8 mouse cellular contexts compared by ENCODE assay signal in the genomic region with DNA sequence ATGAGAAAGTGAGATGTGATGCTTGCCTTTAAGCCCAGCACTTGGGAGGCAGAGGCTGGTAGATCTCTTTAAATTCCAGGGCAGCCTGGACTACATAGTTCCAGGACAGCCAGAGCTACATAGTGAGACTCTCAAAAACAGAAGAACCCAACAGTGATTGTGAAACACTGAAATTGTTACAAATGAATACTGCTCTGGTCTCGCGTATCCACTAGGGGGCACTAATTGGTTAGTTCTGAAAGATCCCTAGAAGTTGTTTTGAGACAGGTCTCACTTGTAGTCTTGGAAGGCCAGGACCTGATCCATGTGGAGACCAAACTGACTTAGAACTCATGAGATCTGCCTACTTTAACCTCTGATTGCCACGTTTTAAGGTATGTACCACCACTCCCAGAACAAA. TPM values are rescaled to one million over a fixed set of nuclear protein-coding genes. Genes with fewer than 3 reads are reported as not detected.
A peak's percentile ranks its signal among the peaks of the same experiment; 100 is the strongest.
DNase-seq lines count a peak whose midpoint lies in the region; ATAC-seq and TF ChIP-seq lines count a peak whose summit lies in the region.

No protein-coding gene starts in this region.

- peak overlapping the region; percentile 41; the same call in 1 of the 2 replicates for H3K27ac ChIP-seq in limb, embryonic 12.5 days
- H3K27ac ChIP-seq in midbrain, embryonic 15.5 days = peak overlapping the region; percentile 53; the same call in 1 of the 2 replicates
- H3K27ac ChIP-seq in stomach, embryonic 16.5 days (ENCODE audit: low read length) = no peak overlapping the region

- H3K9ac ChIP-seq in limb, embryonic 12.5 days (replicated peaks) = no peak overlapping the region
- no peak overlapping the region for H3K9ac ChIP-seq in midbrain, embryonic 15.5 days
- H3K9ac ChIP-seq in stomach, embryonic 16.5 days (ENCODE audit: low read length) = no peak overlapping the region

- H3K36me3 ChIP-seq in limb, embryonic 12.5 days = peaks cover 52% of the 10 kb centered on the region
- peaks cover 22% of the 10 kb centered on the region for H3K36me3 ChIP-seq in midbrain, embryonic 15.5 days (replicated peaks)
- H3K36me3 ChIP-seq in stomach, embryonic 16.5 days (ENCODE audit: control insufficient read depth, insufficient read depth, low read length) = peaks cover 17% of the 10 kb centered on the region

- no peak overlapping the region for H3K4me3 ChIP-seq in limb, embryonic 12.5 days (replicated peaks)
- H3K4me3 ChIP-seq in midbrain, embryonic 15.5 days = no peak overlapping the region
- no peak overlapping the region for H3K4me3 ChIP-seq in stomach, embryonic 16.5 days (replicated peaks; ENCODE audit: low read length)

- H3K27me3 ChIP-seq in Patski = no peaks in the 10 kb centered on the region
- no peaks in the 10 kb centered on the region for H3K27me3 ChIP-seq in limb, embryonic 12.5 days
- H3K27me3 ChIP-seq in midbrain, embryonic 15.5 days (replicated peaks) = no peaks in the 10 kb centered on the region
- H3K27me3 ChIP-seq in stomach, embryonic 16.5 days (ENCODE audit: control insufficient read depth, insufficient read depth, low read length) = no peaks in the 10 kb centered on the region

- DNase-seq in 416B (ENCODE audit: low read depth) (peak; percentile 88), Patski (ENCODE audit: low read depth, low spot score) (no peak)
- peak; percentile 94 for DNase-seq in embryo, embryonic 10.5 days (ENCODE audit: low spot score)
- DNase-seq in gastrocnemius, postnatal 10 days = peak; percentile 55
- DNase-seq in kidney, adult 8-10 months = peak; percentile 78 to 80

- CTCF ChIA-PET in Patski (lab: Charles Lee) = interaction anchor here (0.7 to 2.5 kb wide), 6 partner anchors 9 to 114 kb away, joined by 3 to 14 read pairs (median 4); a partner anchor contains a TSS

- peak; percentile 71 for TF ChIP-seq CTCF in Patski (IDR thresholded peaks at IDR 0.05)

- under 1% methylated on average over 3 of the region's 3 CpGs for WGBS in limb, embryonic 12.5 days
- WGBS in midbrain, embryonic 15.5 days = under 1% methylated on average over 3 of the region's 3 CpGs
- under 1% methylated on average over 3 of the region's 3 CpGs for WGBS in stomach, embryonic 16.5 days

- H3K9me3 ChIP-seq in limb, embryonic 12.5 days = no peaks in the 10 kb centered on the region
- no peaks in the 10 kb centered on the region for H3K9me3 ChIP-seq in midbrain, embryonic 15.5 days
- H3K9me3 ChIP-seq in stomach, embryonic 16.5 days (replicated peaks; ENCODE audit: control insufficient read depth, low read length) = no peaks in the 10 kb centered on the region

- in situ Hi-C loops in Patski (cut with MboI; ENCODE audit: low pct_unique_long_range_greater_than_20kb) = loop anchor here (5.0 kb wide), 3 partner anchors 37 to 182 kb away; a partner anchor contains a TSS

- H3K4me1 ChIP-seq in limb, embryonic 12.5 days (replicated peaks) = peaks cover 8% of the 10 kb centered on the region
- peaks cover 12% of the 10 kb centered on the region for H3K4me1 ChIP-seq in midbrain, embryonic 15.5 days
- H3K4me1 ChIP-seq in stomach, embryonic 16.5 days (ENCODE audit: control insufficient read depth, insufficient read depth, low read length) = peaks cover 3% of the 10 kb centered on the region; the same call in 1 of the 2 replicates

- ATAC-seq in Patski = peak; percentile 76
- ATAC-seq in limb, embryonic 12.5 days (ENCODE audit: insufficient number of reproducible peaks, insufficient read depth, low FRiP score, low TSS enrichment, low read depth) = no peak
- peak; percentile 71 for ATAC-seq in midbrain, embryonic 15.5 days (replicated peaks)
- ATAC-seq in stomach, embryonic 16.5 days (ENCODE audit: insufficient read depth, low FRiP score) = peak; percentile 61; the same call in 1 of the 2 replicates

- H3K4me2 ChIP-seq in limb, embryonic 12.5 days = no peak overlapping the region
- H3K4me2 ChIP-seq in midbrain, embryonic 15.5 days = no peak overlapping the region
- H3K4me2 ChIP-seq in stomach, embryonic 16.5 days (ENCODE audit: low read depth, low read length) = no peak overlapping the region

- POLR2A ChIA-PET in Patski (lab: Charles Lee) = no interaction called here

RNA-seq across cellular contexts. Expression of a gene that starts 8.1 kb away (rescaled TPM):
- polyA plus RNA-seq in Patski (2021) = 194 TPM
- total RNA-seq in gastrocnemius, postnatal 10 days (2021) = 10 to 100 TPM; 80.2 to 99.9 TPM
- polyA plus RNA-seq in limb, embryonic 12.5 days (2016; fragmentation: Nextera tagmentation; extraction: Ambion mirVana) = 183 and 200 TPM in 2 replicates
- 183 and 192 TPM in 2 replicates for polyA plus RNA-seq in midbrain, embryonic 15.5 days (2015; fragmentation: Nextera tagmentation; extraction: Ambion mirVana)
- 67.8 and 78.6 TPM in 2 replicates for polyA plus RNA-seq in stomach, embryonic 16.5 days (2015; fragmentation: Nextera tagmentation; extraction: Ambion mirVana)

RNA-seq across cellular contexts. Expression of a gene that starts 12.5 kb away (rescaled TPM):
- polyA plus RNA-seq in Patski (2021) = 25.3 TPM
- total RNA-seq in gastrocnemius, postnatal 10 days (2021) = 10 to 100 TPM; 11.8 to 13.9 TPM
- 98.2 and 102 TPM in 2 replicates for polyA plus RNA-seq in limb, embryonic 12.5 days (2016; fragmentation: Nextera tagmentation; extraction: Ambion mirVana)
- polyA plus RNA-seq in midbrain, embryonic 15.5 days (2015; fragmentation: Nextera tagmentation; extraction: Ambion mirVana) = 229 and 248 TPM in 2 replicates
- polyA plus RNA-seq in stomach, embryonic 16.5 days (2015; fragmentation: Nextera tagmentation; extraction: Ambion mirVana) = 29.2 and 32.2 TPM in 2 replicates

RNA-seq across cellular contexts. Expression of a gene that starts 17.1 kb away (rescaled TPM):
- polyA plus RNA-seq in Patski (2021) = 1.2 TPM
- 1 to 10 TPM in 1 of 2 experiments, under 1 TPM in 1; 0.94 to 5.0 TPM for total RNA-seq in gastrocnemius, postnatal 10 days (2021)
- not detected in 2 replicates for polyA plus RNA-seq in limb, embryonic 12.5 days (2016; fragmentation: Nextera tagmentation; extraction: Ambion mirVana)
- not detected in 2 replicates for polyA plus RNA-seq in midbrain, embryonic 15.5 days (2015; fragmentation: Nextera tagmentation; extraction: Ambion mirVana)
- 0.12 TPM in 1 of 2 replicates, not detected in the other for polyA plus RNA-seq in stomach, embryonic 16.5 days (2015; fragmentation: Nextera tagmentation; extraction: Ambion mirVana)

RNA-seq across cellular contexts. Expression of a gene that starts 17.2 kb away (rescaled TPM):
- polyA plus RNA-seq in Patski (2021) = 37.7 TPM
- 10 to 100 TPM; 28.2 to 29.3 TPM for total RNA-seq in gastrocnemius, postnatal 10 days (2021)
- polyA plus RNA-seq in limb, embryonic 12.5 days (2016; fragmentation: Nextera tagmentation; extraction: Ambion mirVana) = 2.4 and 3.3 TPM in 2 replicates
- polyA plus RNA-seq in midbrain, embryonic 15.5 days (2015; fragmentation: Nextera tagmentation; extraction: Ambion mirVana) = 4.1 and 4.8 TPM in 2 replicates
- 4.0 and 4.2 TPM in 2 replicates for polyA plus RNA-seq in stomach, embryonic 16.5 days (2015; fragmentation: Nextera tagmentation; extraction: Ambion mirVana)

RNA-seq across cellular contexts. Expression of a gene that starts 23.0 kb away (rescaled TPM):
- polyA plus RNA-seq in Patski (2021) = 4.4 TPM
- total RNA-seq in gastrocnemius, postnatal 10 days (2021) = 1 to 10 TPM; 4.2 to 6.8 TPM
- 0.74 TPM in 1 of 2 replicates, not detected in the other for polyA plus RNA-seq in limb, embryonic 12.5 days (2016; fragmentation: Nextera tagmentation; extraction: Ambion mirVana)
- 3.3 and 3.4 TPM in 2 replicates for polyA plus RNA-seq in midbrain, embryonic 15.5 days (2015; fragmentation: Nextera tagmentation; extraction: Ambion mirVana)
- 1.2 TPM in 2 replicates for polyA plus RNA-seq in stomach, embryonic 16.5 days (2015; fragmentation: Nextera tagmentation; extraction: Ambion mirVana)
